8 mouse cellular contexts compared by ENCODE assay signal in the genomic region with DNA sequence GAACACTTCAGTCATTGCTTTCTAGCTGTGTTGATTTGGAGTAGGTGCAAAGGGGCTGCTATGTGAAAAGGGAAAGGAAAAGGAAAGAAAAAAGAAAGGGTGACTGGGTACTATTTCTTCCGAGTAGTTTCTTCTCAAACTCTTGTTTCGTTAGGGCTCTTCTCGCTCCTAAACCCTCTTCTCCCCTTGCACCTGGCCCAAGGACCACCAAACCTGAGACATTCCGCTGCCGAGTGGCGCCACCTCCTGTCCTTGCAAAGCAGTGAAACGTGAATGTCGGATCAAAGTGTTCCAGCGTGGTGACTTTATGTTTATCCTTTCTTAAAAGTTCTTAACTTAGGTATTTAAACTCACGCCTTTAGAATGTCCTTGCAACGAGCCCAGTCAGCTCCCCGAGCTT. TPM values are rescaled to one million over a fixed set of nuclear protein-coding genes. Genes with fewer than 3 reads are reported as not detected.
DNase-seq lines count a peak whose midpoint lies in the region; ATAC-seq and TF ChIP-seq lines count a peak whose summit lies in the region.

No protein-coding gene starts in this region.

- no peak overlapping the region for H3K27ac ChIP-seq in heart, embryonic 11.5 days (ENCODE audit: low read depth, low read length)
- no peak overlapping the region for H3K27ac ChIP-seq in kidney, postnatal 0 days

- peaks cover 34% of the 10 kb centered on the region for H3K4me1 ChIP-seq in heart, embryonic 11.5 days (ENCODE audit: control insufficient read depth, insufficient read depth, low read length)
- peaks cover 13% of the 10 kb centered on the region for H3K4me1 ChIP-seq in kidney, postnatal 0 days (replicated peaks; ENCODE audit: insufficient read depth, low read length)

- no peak overlapping the region for H3K9ac ChIP-seq in heart, embryonic 11.5 days (ENCODE audit: low read depth, low read length)
- no peak overlapping the region for H3K9ac ChIP-seq in kidney, postnatal 0 days (ENCODE audit: low read depth, low read length)

- peak; percentile 87 for TF ChIP-seq CTCF in kidney, postnatal 0 days (IDR thresholded peaks at IDR 0.05; ENCODE audit: low read depth)

- peak overlapping the region; percentile 90 for H3K4me2 ChIP-seq in heart, embryonic 11.5 days
- H3K4me2 ChIP-seq in kidney, postnatal 0 days (ENCODE audit: low read length), result peak overlapping the region; percentile 57

- peak overlapping the region; percentile 32 for H3K4me3 ChIP-seq in heart, embryonic 11.5 days (ENCODE audit: low read depth, low read length)
- peak overlapping the region; percentile 15 for H3K4me3 ChIP-seq in kidney, postnatal 0 days (replicated peaks; ENCODE audit: low read depth, low read length)

- H3K36me3 ChIP-seq in heart, embryonic 11.5 days (ENCODE audit: control insufficient read depth, insufficient read depth, low read length), result no peaks in the 10 kb centered on the region
- no peaks in the 10 kb centered on the region for H3K36me3 ChIP-seq in kidney, postnatal 0 days (ENCODE audit: insufficient read depth, low read length)

- ATAC-seq in heart, embryonic 11.5 days (replicated peaks; ENCODE audit: insufficient number of reproducible peaks, low FRiP score, low TSS enrichment), result no peak
- ATAC-seq in kidney, postnatal 0 days (replicated peaks; ENCODE audit: low FRiP score, low read depth), result no peak
- no peak for ATAC-seq in inflammation-experienced regulatory T-cells, adult 6 months

- H3K27me3 ChIP-seq in heart, embryonic 11.5 days (ENCODE audit: control insufficient read depth, insufficient read depth, low read length), result no peaks in the 10 kb centered on the region
- H3K27me3 ChIP-seq in kidney, postnatal 0 days (ENCODE audit: insufficient read depth, low read length), result no peaks in the 10 kb centered on the region

- peak; percentile 47 to 58 for DNase-seq in layer of hippocampus, postnatal 10 days (ENCODE audit: low spot score in 2 of 2)
- no peak for DNase-seq in layer of hippocampus, adult 8-10 months (ENCODE audit: low spot score in 2 of 2)
- DNase-seq in brain, adult 2 months (ENCODE audit: low read depth, low spot score), result peak; percentile 57
- DNase-seq in kidney, postnatal 0 days (ENCODE audit: low spot score), result peak; percentile 78
- DNase-seq in lung, postnatal 4 days, result peak; percentile 53 to 73
- peak; percentile 41 to 78 for DNase-seq in spleen, postnatal 4 days (ENCODE audit: low spot score in 2 of 2)

- WGBS in heart, embryonic 11.5 days (ENCODE audit: insufficient replicate concordance), result under 1% methylated on average over 12 of the region's 12 CpGs
- WGBS in kidney, postnatal 0 days, result under 1% methylated on average over 12 of the region's 12 CpGs

- no peaks in the 10 kb centered on the region for H3K9me3 ChIP-seq in heart, embryonic 11.5 days (replicated peaks; ENCODE audit: control insufficient read depth, low read length)
- H3K9me3 ChIP-seq in kidney, postnatal 0 days (replicated peaks; ENCODE audit: low read length), result no peaks in the 10 kb centered on the region

RNA-seq across cellular contexts. Expression of a gene that starts 2.4 kb away (rescaled TPM):
- total RNA-seq in layer of hippocampus, postnatal 10 days (2021), result 1 to 10 TPM; 2.5 to 4.4 TPM
- 10 to 100 TPM in 3 of 4 experiments, 1 to 10 TPM in 1; 9.8 to 14.4 (median 11.1) TPM for total RNA-seq in layer of hippocampus, adult 8-10 months (2022)
- polyA plus RNA-seq in heart, embryonic 11.5 days (2014; fragmentation: Nextera tagmentation; extraction: Ambion mirVana), result 39.0 and 39.1 TPM in 2 replicates
- 12.9 and 15.2 TPM in 2 replicates for polyA plus RNA-seq in kidney, postnatal 0 days (2015; fragmentation: Nextera tagmentation; extraction: Ambion mirVana)
- polyA plus RNA-seq in inflammation-experienced regulatory T-cells, adult 6 months (2017; shearing (Covaris generic)), result not detected

RNA-seq across cellular contexts. Expression of a gene that starts 13.1 kb away (rescaled TPM):
- 100 to 1,000 TPM in 1 of 2 experiments, 10 to 100 TPM in 1; 97.7 to 102 TPM for total RNA-seq in layer of hippocampus, postnatal 10 days (2021)
- 10 to 100 TPM; 53.9 to 75.7 (median 70.1) TPM for total RNA-seq in layer of hippocampus, adult 8-10 months (2022)
- polyA plus RNA-seq in heart, embryonic 11.5 days (2014; fragmentation: Nextera tagmentation; extraction: Ambion mirVana), result 25.9 and 42.4 TPM in 2 replicates
- polyA plus RNA-seq in kidney, postnatal 0 days (2015; fragmentation: Nextera tagmentation; extraction: Ambion mirVana), result 48.7 and 55.5 TPM in 2 replicates
- 10 to 100 TPM; 17.9 to 46.2 (median 27.0) TPM for polyA plus RNA-seq in inflammation-experienced regulatory T-cells, adult 6 months (2017; shearing (Covaris generic))

RNA-seq across cellular contexts. Expression of a gene that starts 15.1 kb away (rescaled TPM):
- total RNA-seq in layer of hippocampus, postnatal 10 days (2021), result 10 to 100 TPM in 1 of 2 experiments, 1 to 10 TPM in 1; 9.4 to 10.2 TPM
- total RNA-seq in layer of hippocampus, adult 8-10 months (2022), result 10 to 100 TPM in 1 of 4 experiments, 1 to 10 TPM in 3; 2.9 to 11.2 (median 5.9) TPM
- 29.3 and 29.5 TPM in 2 replicates for polyA plus RNA-seq in heart, embryonic 11.5 days (2014; fragmentation: Nextera tagmentation; extraction: Ambion mirVana)
- polyA plus RNA-seq in kidney, postnatal 0 days (2015; fragmentation: Nextera tagmentation; extraction: Ambion mirVana), result 24.0 and 27.1 TPM in 2 replicates
- polyA plus RNA-seq in inflammation-experienced regulatory T-cells, adult 6 months (2017; shearing (Covaris generic)), result 1 to 10 TPM in 1 of 3 experiments, under 1 TPM in 1, not detected in 1; 0.83 to 1.5 TPM

RNA-seq across cellular contexts. Expression of a gene that starts 22.2 kb away (rescaled TPM):
- total RNA-seq in layer of hippocampus, postnatal 10 days (2021), result 100 to 1,000 TPM; 103 to 105 TPM
- total RNA-seq in layer of hippocampus, adult 8-10 months (2022), result 10 to 100 TPM; 68.6 to 95.5 (median 95.0) TPM
- polyA plus RNA-seq in heart, embryonic 11.5 days (2014; fragmentation: Nextera tagmentation; extraction: Ambion mirVana), result 71.0 and 88.5 TPM in 2 replicates
- 128 and 151 TPM in 2 replicates for polyA plus RNA-seq in kidney, postnatal 0 days (2015; fragmentation: Nextera tagmentation; extraction: Ambion mirVana)
- polyA plus RNA-seq in inflammation-experienced regulatory T-cells, adult 6 months (2017; shearing (Covaris generic)), result 100 to 1,000 TPM; 164 to 282 (median 210) TPM

RNA-seq across cellular contexts. Expression of a gene that starts 24.8 kb away (rescaled TPM):
- 1 to 10 TPM; 6.5 to 8.9 TPM for total RNA-seq in layer of hippocampus, postnatal 10 days (2021)
- 10 to 100 TPM; 13.7 to 30.2 (median 21.4) TPM for total RNA-seq in layer of hippocampus, adult 8-10 months (2022)
- polyA plus RNA-seq in heart, embryonic 11.5 days (2014; fragmentation: Nextera tagmentation; extraction: Ambion mirVana), result 5.9 and 7.1 TPM in 2 replicates
- polyA plus RNA-seq in kidney, postnatal 0 days (2015; fragmentation: Nextera tagmentation; extraction: Ambion mirVana), result 1.1 and 1.2 TPM in 2 replicates
- polyA plus RNA-seq in inflammation-experienced regulatory T-cells, adult 6 months (2017; shearing (Covaris generic)), result 10 to 100 TPM in 1 of 3 experiments, 1 to 10 TPM in 2; 2.3 to 11.8 (median 6.6) TPM

Comparison
In these comparisons a context has a peak if more than half of its experiments do, and no peak if none do; other contexts are left out.
1. DNase-seq: peak in layer of hippocampus, postnatal 10 days (2 of 2), brain, adult 2 months (single experiment), kidney, postnatal 0 days (single experiment), lung, postnatal 4 days (2 of 2) and spleen, postnatal 4 days (2 of 2); none in layer of hippocampus, adult 8-10 months (0 of 2).